Mouse (Mus musculus): ENCODE results near the gene Agap1. TPM values are rescaled to one million over a fixed set of nuclear protein-coding genes. Genes with fewer than 3 reads are reported as not detected.

Agap1 gene
- polyA plus RNA-seq, 1 experiment from 2014 or later = 8.5 TPM

DNA sequence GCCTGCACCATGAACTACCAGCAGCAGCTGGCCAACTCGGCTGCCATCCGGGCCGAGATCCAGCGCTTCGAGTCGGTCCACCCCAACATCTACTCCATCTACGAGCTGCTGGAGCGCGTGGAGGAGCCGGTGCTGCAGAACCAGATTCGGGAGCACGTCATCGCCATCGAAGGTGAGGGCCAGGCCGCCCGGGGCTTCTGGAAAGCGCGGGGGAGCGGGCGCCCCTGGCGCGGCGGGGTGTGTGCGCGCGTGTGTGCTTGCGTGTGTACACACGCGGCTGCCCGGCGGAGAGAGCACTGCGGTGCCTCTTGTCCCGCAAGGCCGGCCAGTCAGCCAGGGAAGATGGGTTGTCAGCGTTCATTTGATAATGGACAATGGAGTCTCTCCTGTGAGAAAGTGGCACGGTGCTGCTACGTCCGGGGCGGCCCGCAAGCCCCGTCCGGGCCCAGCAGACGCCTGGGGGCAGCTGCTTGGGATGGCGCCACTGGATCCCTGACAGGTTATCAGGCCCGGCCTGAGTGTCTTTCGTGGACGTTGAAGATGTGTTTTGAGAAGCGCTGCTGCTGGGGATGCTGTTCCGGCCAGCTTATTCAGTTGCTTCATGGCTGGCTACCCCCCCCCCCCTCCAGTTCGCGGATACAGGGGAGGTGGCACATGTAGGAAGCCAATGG lies 950 bp downstream of the Agap1 start:
- peaks cover 12% of the 10 kb centered on the region for H3K4me1 ChIP-seq (replicated peaks; ENCODE audit: insufficient read depth, low read length)
- H3K9me3 ChIP-seq (replicated peaks; ENCODE audit: low read length) = no peaks in the 10 kb centered on the region
- H3K4me3 ChIP-seq (replicated peaks; ENCODE audit: low read depth, low read length) = peak overlapping the region; percentile 64
- H3K27ac ChIP-seq = no peak overlapping the region; the same call in 1 of the 2 replicates
- H3K27me3 ChIP-seq (ENCODE audit: insufficient read depth, low read length) = no peaks in the 10 kb centered on the region
- DNase-seq (ENCODE audit: low spot score) (peak; percentile 51), ATAC-seq (replicated peaks; ENCODE audit: low FRiP score, low read depth) (no peak)
- H3K36me3 ChIP-seq (ENCODE audit: insufficient read depth, low read length) = no peaks in the 10 kb centered on the region
- H3K9ac ChIP-seq (ENCODE audit: low read depth, low read length) = peak overlapping the region; percentile 73
- peak overlapping the region; percentile 97 for H3K4me2 ChIP-seq (ENCODE audit: low read length)
- TF ChIP-seq CTCF (IDR thresholded peaks at IDR 0.05; ENCODE audit: low read depth) = no peak
- WGBS = under 1% methylated on average over 49 of the region's 51 CpGs

DNA sequence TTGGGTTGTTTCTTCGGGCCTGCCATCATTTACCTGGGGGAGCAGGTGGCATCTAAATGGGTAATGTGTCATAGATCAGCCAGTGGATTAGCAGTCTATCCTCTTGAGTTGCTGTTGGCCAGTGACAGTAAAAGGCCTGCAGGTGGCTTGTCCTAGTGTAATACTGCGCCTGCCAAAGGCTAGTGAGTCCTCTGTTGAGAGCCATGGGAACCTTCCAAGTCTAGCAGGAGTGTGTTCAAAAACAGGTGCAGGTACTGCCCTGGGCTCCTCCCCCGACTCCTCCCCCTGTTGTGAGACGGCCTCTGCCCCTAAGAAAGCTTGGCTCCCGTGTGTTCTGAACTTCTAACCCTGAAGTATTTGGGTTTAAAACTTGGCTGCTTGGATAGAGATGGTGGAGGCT lies 1.9 kb downstream of the Agap1 start:
- peak overlapping the region; percentile 97 for H3K4me2 ChIP-seq (ENCODE audit: low read length)
- ATAC-seq (replicated peaks; ENCODE audit: low FRiP score, low read depth) (no peak), DNase-seq (ENCODE audit: low spot score) (peak; percentile 28)
- no peaks in the 10 kb centered on the region for H3K36me3 ChIP-seq (ENCODE audit: insufficient read depth, low read length)
- peaks cover 12% of the 10 kb centered on the region for H3K4me1 ChIP-seq (replicated peaks; ENCODE audit: insufficient read depth, low read length)
- no peak overlapping the region for H3K9ac ChIP-seq (ENCODE audit: low read depth, low read length)
- TF ChIP-seq CTCF (IDR thresholded peaks at IDR 0.05; ENCODE audit: low read depth) = peak; percentile 25; the same call in 1 of the 2 replicates
- peak overlapping the region; percentile 64 for H3K4me3 ChIP-seq (replicated peaks; ENCODE audit: low read depth, low read length)
- H3K27me3 ChIP-seq (ENCODE audit: insufficient read depth, low read length) = no peaks in the 10 kb centered on the region
- WGBS = 22% methylated on average over 5 of the region's 5 CpGs
- H3K9me3 ChIP-seq (replicated peaks; ENCODE audit: low read length) = no peaks in the 10 kb centered on the region
- H3K27ac ChIP-seq = peak overlapping the region; percentile 64

DNA sequence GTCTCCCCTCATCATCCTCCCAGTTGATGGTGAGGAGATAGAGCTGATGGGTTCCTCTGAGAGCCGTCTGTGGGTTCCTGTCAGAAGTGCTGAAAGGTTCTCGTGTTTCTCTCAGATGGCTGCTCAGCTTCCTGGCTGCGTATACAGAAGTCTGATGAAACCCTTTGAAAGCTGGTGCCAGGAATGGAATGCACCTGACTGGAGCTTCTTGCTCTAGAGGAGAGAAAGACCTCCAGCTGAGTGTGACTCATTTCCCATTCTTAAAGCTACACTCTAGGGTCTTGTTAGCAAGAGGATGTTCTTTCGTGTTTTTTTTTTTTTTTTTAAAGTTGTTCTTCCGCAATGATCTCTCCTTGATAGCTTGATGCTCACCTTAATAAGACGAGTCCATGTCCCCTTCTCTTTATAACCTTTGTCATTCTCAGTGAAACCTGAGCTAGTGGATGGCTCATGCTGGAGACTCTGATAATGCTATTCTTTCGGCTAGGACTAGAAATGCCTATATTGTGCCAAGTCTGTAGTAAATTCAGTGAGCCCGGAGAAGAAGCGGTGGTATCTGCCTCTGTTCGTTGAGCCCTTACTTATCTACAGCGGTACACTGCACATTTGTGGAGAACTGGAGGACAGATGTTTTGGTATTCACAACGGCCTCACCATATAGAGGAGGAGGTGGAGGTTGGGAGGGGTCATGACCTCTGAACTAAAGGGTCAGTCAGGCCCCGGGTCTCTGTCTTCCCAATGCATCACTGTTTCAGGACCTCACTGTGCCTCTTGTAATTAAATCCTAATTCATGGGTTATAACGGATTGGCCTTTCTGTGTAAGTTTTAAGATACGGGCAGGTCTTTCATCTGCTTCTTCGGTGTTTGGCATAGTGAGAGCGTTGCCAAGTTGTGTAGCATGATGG lies 2.8 kb downstream of the Agap1 start:
- Histone ChIP-seq H3K4me2 (ENCODE audit: low read length) (peak overlapping the region; percentile 97), H3K4me3 (replicated peaks; ENCODE audit: low read depth, low read length) (no peak overlapping the region), H3K27ac (peak overlapping the region; percentile 64), H3K36me3 (ENCODE audit: insufficient read depth, low read length) (no peaks in the 10 kb centered on the region), H3K9me3 (replicated peaks; ENCODE audit: low read length) (no peaks in the 10 kb centered on the region), H3K27me3 (ENCODE audit: insufficient read depth, low read length) (no peaks in the 10 kb centered on the region), H3K4me1 (replicated peaks; ENCODE audit: insufficient read depth, low read length) (peaks cover 12% of the 10 kb centered on the region), H3K9ac (ENCODE audit: low read depth, low read length) (peak overlapping the region; percentile 27; the same call in 1 of the 2 replicates)
- ATAC-seq (replicated peaks; ENCODE audit: low FRiP score, low read depth) (no peak), DNase-seq (ENCODE audit: low spot score) (no peak)
- 61% methylated on average over 17 of the region's 17 CpGs for WGBS
- TF ChIP-seq CTCF (IDR thresholded peaks at IDR 0.05; ENCODE audit: low read depth) = no peak

GRCm38 (mm10) chr1:89461881-89462280 lies 7.3 kb downstream of the Agap1 start:
- DNase-seq (ENCODE audit: low spot score) (no peak), ATAC-seq (replicated peaks; ENCODE audit: low FRiP score, low read depth) (no peak)
- Histone ChIP-seq H3K9ac (ENCODE audit: low read depth, low read length) (no peak overlapping the region), H3K9me3 (replicated peaks; ENCODE audit: low read length) (no peaks in the 10 kb centered on the region), H3K27ac (no peak overlapping the region), H3K27me3 (ENCODE audit: insufficient read depth, low read length) (no peaks in the 10 kb centered on the region), H3K4me3 (replicated peaks; ENCODE audit: low read depth, low read length) (no peak overlapping the region), H3K4me2 (ENCODE audit: low read length) (no peak overlapping the region), H3K4me1 (replicated peaks; ENCODE audit: insufficient read depth, low read length) (peaks cover 9% of the 10 kb centered on the region; the same call in 1 of the 2 replicates), H3K36me3 (ENCODE audit: insufficient read depth, low read length) (no peaks in the 10 kb centered on the region)
- 81% methylated on average over 5 of the region's 5 CpGs for WGBS
- TF ChIP-seq CTCF (IDR thresholded peaks at IDR 0.05; ENCODE audit: low read depth) = no peak

- Histone ChIP-seq H3K4me1 (replicated peaks; ENCODE audit: insufficient read depth, low read length) (peaks cover 18% of the 10 kb centered on the region; the same call in 1 of the 2 replicates), H3K4me2 (ENCODE audit: low read length) (0 out of 2 replicates have a peak overlapping the region, but pooled peaks have one; percentile 19), H3K9me3 (replicated peaks; ENCODE audit: low read length) (no peaks in the 10 kb centered on the region), H3K27me3 (ENCODE audit: insufficient read depth, low read length) (no peaks in the 10 kb centered on the region), H3K27ac (no peak overlapping the region), H3K9ac (ENCODE audit: low read depth, low read length) (no peak overlapping the region), H3K4me3 (replicated peaks; ENCODE audit: low read depth, low read length) (no peak overlapping the region), H3K36me3 (ENCODE audit: insufficient read depth, low read length) (no peaks in the 10 kb centered on the region)
- DNase-seq (ENCODE audit: low spot score) (peak; percentile 81), ATAC-seq (replicated peaks; ENCODE audit: low FRiP score, low read depth) (no peak)
- 28% methylated on average over 8 of the region's 8 CpGs for WGBS
- peak; percentile 30; the same call in 1 of the 2 replicates for TF ChIP-seq CTCF (IDR thresholded peaks at IDR 0.05; ENCODE audit: low read depth)
Observed at GRCm38 (mm10) chr1:89463138-89463537, 8.5 kb downstream of the Agap1 start.

- H3K4me1 ChIP-seq (replicated peaks; ENCODE audit: insufficient read depth, low read length) = peaks cover 22% of the 10 kb centered on the region; the same call in 1 of the 2 replicates
- H3K27me3 ChIP-seq (ENCODE audit: insufficient read depth, low read length) = no peaks in the 10 kb centered on the region
- ATAC-seq (replicated peaks; ENCODE audit: low FRiP score, low read depth) (no peak), DNase-seq (ENCODE audit: low spot score) (no peak)
- 39% methylated on average over 5 of the region's 5 CpGs for WGBS
- H3K4me3 ChIP-seq (replicated peaks; ENCODE audit: low read depth, low read length) = no peak overlapping the region
- H3K9ac ChIP-seq (ENCODE audit: low read depth, low read length) = no peak overlapping the region
- no peaks in the 10 kb centered on the region for H3K9me3 ChIP-seq (replicated peaks; ENCODE audit: low read length)
- TF ChIP-seq CTCF (IDR thresholded peaks at IDR 0.05; ENCODE audit: low read depth) = no peak
- no peak overlapping the region for H3K4me2 ChIP-seq (ENCODE audit: low read length)
- H3K36me3 ChIP-seq (ENCODE audit: insufficient read depth, low read length) = no peaks in the 10 kb centered on the region
- H3K27ac ChIP-seq = no peak overlapping the region
Observed at GRCm38 (mm10) chr1:89465417-89466002, 10.9 kb downstream of the Agap1 start.

Measured in kidney, postnatal 0 days (tissue).